8 mouse cellular contexts compared by ENCODE assay signal in the genomic region with DNA sequence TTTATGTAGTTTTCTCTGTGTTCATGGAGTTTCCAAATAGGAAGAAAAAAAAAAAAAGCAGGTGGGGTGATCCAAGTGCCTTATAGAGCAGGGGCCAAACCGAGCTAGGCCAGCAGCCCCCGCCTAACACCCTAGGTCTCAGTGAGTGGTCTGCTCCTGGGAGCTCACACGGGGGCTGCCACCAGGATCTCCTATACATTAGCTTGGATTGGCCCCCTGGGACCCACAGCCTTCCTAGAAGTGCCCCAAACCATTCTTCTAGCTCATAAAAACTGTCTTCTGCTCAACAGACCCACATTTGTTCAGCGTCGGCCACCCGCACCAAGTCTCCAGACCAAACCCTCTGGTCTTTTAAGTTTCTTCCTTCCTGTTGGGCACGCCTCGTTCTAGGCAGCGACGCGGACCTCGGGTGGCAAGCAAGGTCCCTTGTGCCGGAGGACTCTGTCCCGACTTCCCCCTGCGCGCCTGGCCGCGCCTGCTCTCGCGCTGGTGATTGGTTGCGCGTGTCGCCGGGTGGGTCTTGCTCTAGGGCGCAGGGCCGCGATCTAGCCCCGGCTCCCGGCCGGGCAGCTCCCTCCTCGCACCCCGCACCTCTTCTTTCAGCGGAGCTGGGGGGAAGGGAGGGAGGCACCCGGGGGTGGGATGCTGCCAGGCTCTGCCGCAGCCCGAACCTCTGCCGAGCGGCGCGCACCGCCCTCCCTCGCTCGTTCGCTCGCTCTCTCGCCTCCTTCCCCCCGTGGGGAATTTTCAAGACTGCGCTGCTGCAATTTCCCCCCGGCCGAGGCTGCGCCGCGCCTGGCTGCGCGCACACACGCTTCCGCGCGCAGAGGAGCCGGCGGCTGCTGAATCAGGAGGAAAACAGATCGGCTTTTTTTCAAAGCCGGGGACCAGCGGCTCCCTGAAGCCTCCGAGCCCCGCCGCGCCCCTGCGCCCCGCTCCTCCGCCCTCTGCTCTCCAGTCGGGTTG. TPM values are rescaled to one million over a fixed set of nuclear protein-coding genes. Genes with fewer than 3 reads are reported as not detected.
DNase-seq lines count a peak whose midpoint lies in the region; ATAC-seq lines count a peak whose summit lies in the region.

No protein-coding gene starts in this region.

- no peaks in the 10 kb centered on the region for H3K9me3 ChIP-seq in forebrain, embryonic 14.5 days (replicated peaks; ENCODE audit: control insufficient read depth, low read length)
- no peaks in the 10 kb centered on the region for H3K9me3 ChIP-seq in lung, embryonic 15.5 days

- WGBS in forebrain, embryonic 14.5 days = 1% methylated on average over 65 of the region's 72 CpGs
- 2% methylated on average over 71 of the region's 72 CpGs for WGBS in lung, embryonic 15.5 days

- no peaks in the 10 kb centered on the region for H3K27me3 ChIP-seq in forebrain, embryonic 14.5 days (replicated peaks; ENCODE audit: control insufficient read depth, insufficient read depth, low read length)
- peaks cover 65% of the 10 kb centered on the region for H3K27me3 ChIP-seq in lung, embryonic 15.5 days

- H3K9ac ChIP-seq in forebrain, embryonic 14.5 days (ENCODE audit: low read length) = peak overlapping the region; percentile 80
- peak overlapping the region; percentile 38; the same call in 1 of the 2 replicates for H3K9ac ChIP-seq in lung, embryonic 15.5 days

- H3K4me2 ChIP-seq in forebrain, embryonic 14.5 days (ENCODE audit: low read length) = peak overlapping the region; percentile 88
- H3K4me2 ChIP-seq in lung, embryonic 15.5 days = peak overlapping the region; percentile 98

- no peaks in the 10 kb centered on the region for H3K36me3 ChIP-seq in forebrain, embryonic 14.5 days (ENCODE audit: control insufficient read depth, insufficient read depth, low read length)
- H3K36me3 ChIP-seq in lung, embryonic 15.5 days = no peaks in the 10 kb centered on the region

- intact Hi-C loops in heart, postnatal 14 days (cut with DNase I) = no loop called here

- DNase-seq in NIH3T3 (ENCODE audit: low read depth) = peak; percentile 20
- peak; percentile 85 for DNase-seq in forebrain, embryonic 14.5 days (ENCODE audit: low spot score)
- DNase-seq in heart, postnatal 14 days = peak; percentile 38 to 45
- DNase-seq in layer of hippocampus, adult 9-11 months = peak; percentile 66
- DNase-seq in right cerebral cortex, adult 18-20 months = peak; percentile 78
- no peak for DNase-seq in spleen, postnatal 36 days (ENCODE audit: low spot score in 2 of 2)

- peaks cover 10% of the 10 kb centered on the region for H3K4me1 ChIP-seq in forebrain, embryonic 14.5 days (ENCODE audit: control insufficient read depth, insufficient read depth, low read length)
- H3K4me1 ChIP-seq in lung, embryonic 15.5 days = peaks cover 14% of the 10 kb centered on the region

- ATAC-seq in cerebellum, adult (ENCODE audit: insufficient number of reproducible peaks, low FRiP score, low TSS enrichment) = peak; percentile 42; the same call in 1 of the 2 replicates
- peak; percentile 74 for ATAC-seq in forebrain, embryonic 14.5 days
- ATAC-seq in lung, embryonic 15.5 days (ENCODE audit: borderline replicate concordance, extremely low read depth, low FRiP score, low TSS enrichment) = peak; percentile 62; the same call in 1 of the 2 replicates

- peak overlapping the region; percentile 72 for H3K4me3 ChIP-seq in forebrain, embryonic 14.5 days (ENCODE audit: low read depth, low read length)
- peak overlapping the region; percentile 56 for H3K4me3 ChIP-seq in lung, embryonic 15.5 days

- H3K27ac ChIP-seq in forebrain, embryonic 14.5 days (ENCODE audit: low read depth, low read length) = peak overlapping the region; percentile 81
- H3K27ac ChIP-seq in lung, embryonic 15.5 days = no peak overlapping the region

RNA-seq across cellular contexts. Expression of a gene that starts 25.9 kb away (rescaled TPM):
- polyA plus RNA-seq in forebrain, embryonic 14.5 days (2014; fragmentation: Nextera tagmentation; extraction: Ambion mirVana) = 3.2 and 6.0 TPM in 2 replicates
- 1 to 10 TPM; 4.4 to 4.7 TPM for total RNA-seq in heart, postnatal 14 days (2021)
- polyA plus RNA-seq in lung, embryonic 15.5 days (2015; fragmentation: Nextera tagmentation; extraction: Ambion mirVana) = 2.1 and 2.4 TPM in 2 replicates

Comparison
In these comparisons a context has a peak if more than half of its experiments do, and no peak if none do; other contexts are left out.
1. DNase-seq: peak in NIH3T3 (single experiment), forebrain, embryonic 14.5 days (single experiment), heart, postnatal 14 days (2 of 2), layer of hippocampus, adult 9-11 months (single experiment) and right cerebral cortex, adult 18-20 months (single experiment); none in spleen, postnatal 36 days (0 of 2).
2. Peak in every context shown above with its lines, with median percentiles within 50 percentile points of each other: ATAC-seq.